Mouse (Mus musculus) myocyte (in vitro differentiated cells): Measurements from ENCODE around the gene Odf3l1.

Source experiments
- CEBPB ChIP-seq: IDR thresholded peaks from 2 replicates; pipeline ENCODE4 v1.6.1; 2011; ENCODE audit warnings: mild to moderate bottlenecking, moderate library complexity; ENCODE audit not compliant: poor library complexity, insufficient read depth, severe bottlenecking
- E2F4 ChIP-seq: IDR thresholded peaks from one replicate; pipeline ENCODE4 v1.6.1; 2011; ENCODE audit warnings: mild to moderate bottlenecking, control low read depth, moderate library complexity; ENCODE audit not compliant: insufficient read depth
- MAX ChIP-seq: IDR thresholded peaks from one replicate; pipeline ENCODE4 v1.6.1; 2011; ENCODE audit warnings: low read depth, mild to moderate bottlenecking, control low read depth
- POLR2A ChIP-seq: IDR thresholded peaks from one replicate; pipeline ENCODE4 v1.6.1; 2011; ENCODE audit warnings: low read depth, mild to moderate bottlenecking, control low read depth, moderate library complexity; ENCODE audit not compliant: insufficient read length
- POLR2AphosphoS2 ChIP-seq: IDR thresholded peaks from one replicate; pipeline ENCODE4 v1.6.1; 2011; ENCODE audit warnings: low read depth, control low read depth; ENCODE audit not compliant: insufficient read length
- REST ChIP-seq: IDR thresholded peaks from one replicate; pipeline ENCODE4 v1.6.1; 2011; ENCODE audit warnings: mild to moderate bottlenecking, control low read depth, moderate library complexity; ENCODE audit not compliant: insufficient read depth, insufficient read length
- TCF12 ChIP-seq: IDR thresholded peaks from one replicate; pipeline ENCODE4 v1.6.1; 2011; ENCODE audit warnings: mild to moderate bottlenecking, control low read depth; ENCODE audit not compliant: poor library complexity, insufficient read depth, severe bottlenecking
- USF1 ChIP-seq: IDR thresholded peaks from one replicate; pipeline ENCODE4 v1.6.1; 2011; ENCODE audit warnings: low read depth, mild to moderate bottlenecking, control low read depth, moderate library complexity

DNA sequence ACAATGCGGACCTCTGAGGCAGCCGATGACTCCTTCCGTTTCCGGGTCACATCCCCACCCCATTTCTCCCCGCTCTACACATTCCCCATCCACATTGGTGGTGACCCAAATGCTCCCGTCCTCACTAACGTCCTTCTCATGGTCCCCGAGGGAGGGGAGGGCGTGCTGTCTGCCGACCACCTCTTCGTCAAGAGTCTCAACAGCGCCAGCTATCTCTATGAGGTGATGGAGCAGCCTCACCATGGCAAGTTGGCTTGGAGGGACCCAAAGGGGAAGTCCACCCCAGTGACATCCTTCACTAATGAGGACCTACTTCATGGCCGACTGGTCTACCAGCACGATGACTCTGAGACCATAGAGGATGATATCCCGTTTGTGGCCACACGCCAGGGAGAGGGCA lies 23.1 kb upstream of the Odf3l1 start:
- TF ChIP-seq MAX (no peak), POLR2A (no peak), E2F4 (no peak), TCF12 (no peak), USF1 (no peak), REST (no peak), POLR2AphosphoS2 (no peak), CEBPB (no peak)
